Mouse (Mus musculus): ENCODE results near the gene Psma6.

DNA sequence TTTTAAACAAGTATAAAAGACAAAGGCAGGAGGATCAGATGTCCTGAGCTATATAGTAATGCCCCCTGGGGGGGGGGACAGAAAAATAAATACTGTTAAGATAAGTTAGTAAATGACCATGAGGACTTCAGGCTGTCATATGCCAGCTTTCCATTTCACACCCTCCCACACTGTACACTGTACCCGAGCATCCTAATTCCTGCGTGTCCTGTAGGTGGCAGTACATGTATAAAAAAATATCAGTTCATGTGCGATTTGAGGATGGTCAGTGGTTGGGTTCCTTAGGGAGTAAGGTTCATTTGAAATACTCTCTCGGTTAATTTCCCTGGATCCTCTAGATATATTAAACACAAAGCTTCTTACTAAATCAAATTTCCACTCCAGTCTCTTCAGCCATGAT, 29.1 kb upstream of the Psma6 start:
- TF ChIP-seq EP300 (IDR thresholded peaks at IDR 0.05; ENCODE audit: insufficient read depth, low read depth, low read length) = no peak
- TF ChIP-seq CTCF (IDR thresholded peaks at IDR 0.05) = peak; percentile 83
